ENCODE assay signal across 8 mouse cellular contexts in genomic region chr19:18716374-18716773, GRCm38 (mm10). TPM values are rescaled to one million over a fixed set of nuclear protein-coding genes. Genes with fewer than 3 reads are reported as not detected.
DNase-seq lines count a peak whose midpoint lies in the region; ATAC-seq and TF ChIP-seq lines count a peak whose summit lies in the region.

No protein-coding gene starts in this region.

- H3K4me3 ChIP-seq in G1E (ENCODE audit: low read depth, low read length): no peak overlapping the region
- no peak overlapping the region for H3K4me3 ChIP-seq in layer of hippocampus, adult 2 months

- peaks cover 37% of the 10 kb centered on the region for H3K4me1 ChIP-seq in G1E (ENCODE audit: insufficient read depth, low read depth, low read length)

- no peak overlapping the region for H3K27ac ChIP-seq in layer of hippocampus, adult 2 months

- peak; percentile 54 to 85 for DNase-seq in heart, adult 18-20 months
- DNase-seq in heart, postnatal 25 days (ENCODE audit: low spot score): no peak
- peak; percentile 26 for DNase-seq in G1E (ENCODE audit: low spot score)
- peak; percentile 72 for DNase-seq in cerebellum, adult 8-10 months
- DNase-seq in gastrocnemius, adult 8-10 months (ENCODE audit: low spot score in 2 of 2): peak; percentile 50 to 69
- peak; percentile 64 to 79 for DNase-seq in layer of hippocampus, adult 2 months (ENCODE audit: low spot score in 2 of 2)
- DNase-seq in lung, postnatal 14 days: peak; percentile 81
- peak; percentile 24 to 65 for DNase-seq in spleen, postnatal 14 days (ENCODE audit: low spot score in 2 of 2)

- no peaks in the 10 kb centered on the region for H3K27me3 ChIP-seq in G1E (ENCODE audit: insufficient read depth, low read length)

- H3K36me3 ChIP-seq in G1E (replicated peaks): peaks cover 38% of the 10 kb centered on the region

- TF ChIP-seq CTCF in G1E (IDR thresholded peaks at IDR 0.05; ENCODE audit: low read depth, low read length): peak; percentile 80
- peak; percentile 99 for TF ChIP-seq CTCF in layer of hippocampus, adult 2 months (conservative IDR thresholded peaks at IDR 0.05)

- no peaks in the 10 kb centered on the region for H3K9me3 ChIP-seq in G1E (replicated peaks)

- intact Hi-C loops in heart, postnatal 25 days (cut with DNase I): loop anchor here (2.0 to 5.0 kb wide), 2 partner anchors 28 to 79 kb away; no protein-coding TSS in a partner anchor

- ATAC-seq in G1E (ENCODE audit: extremely low read depth, insufficient number of reproducible peaks, low FRiP score, poor library complexity, severe bottlenecking): no peak

RNA-seq across cellular contexts. Expression of gene D030056L22Rik, which starts 3.4 kb away (rescaled TPM):
- total RNA-seq in heart, adult 18-20 months (2021): 10 to 100 TPM; 11.3 to 12.2 TPM
- 10 to 100 TPM in 1 of 2 experiments, 1 to 10 TPM in 1; 9.7 to 10.8 TPM for total RNA-seq in heart, postnatal 25 days (2021)
- total RNA-seq in G1E (2014; fragmentation: Nextera tagmentation): 24.3 and 25.2 TPM in 2 replicates
- total RNA-seq in G1E (2017): 36.5 and 41.2 TPM in 2 replicates
- 19.5 and 27.4 TPM in 2 replicates for polyA plus RNA-seq in G1E (2012)
- total RNA-seq in gastrocnemius, adult 8-10 months (2022): 1 to 10 TPM; 3.1 to 4.1 (median 3.3) TPM
- 10 to 100 TPM; 20.8 to 21.4 TPM for total RNA-seq in layer of hippocampus, adult 2 months (2021)

RNA-seq across cellular contexts. Expression of gene Trpm6, which starts 33.4 kb away (rescaled TPM):
- under 1 TPM; 0.12 to 0.18 TPM for total RNA-seq in heart, adult 18-20 months (2021)
- total RNA-seq in heart, postnatal 25 days (2021): under 1 TPM; 0.06 to 0.08 TPM
- total RNA-seq in G1E (2014; fragmentation: Nextera tagmentation) (not detected in 2 replicates), G1E (2017) (0.05 and 0.23 TPM in 2 replicates)
- polyA plus RNA-seq in G1E (2012): not detected in 2 replicates
- total RNA-seq in gastrocnemius, adult 8-10 months (2022): under 1 TPM in 2 of 4 experiments, not detected in 2; 0.07 to 0.11 TPM
- total RNA-seq in layer of hippocampus, adult 2 months (2021): under 1 TPM; 0.20 to 0.25 TPM

RNA-seq across cellular contexts. Expression of gene Carnmt1, which starts 45.8 kb away (rescaled TPM):
- total RNA-seq in heart, adult 18-20 months (2021): 10 to 100 TPM; 37.7 to 38.9 TPM
- total RNA-seq in heart, postnatal 25 days (2021): 10 to 100 TPM; 31.0 to 33.3 TPM
- 51.8 and 61.0 TPM in 2 replicates for total RNA-seq in G1E (2014; fragmentation: Nextera tagmentation)
- 90.5 and 94.5 TPM in 2 replicates for total RNA-seq in G1E (2017)
- polyA plus RNA-seq in G1E (2012): 18.2 and 23.2 TPM in 2 replicates
- total RNA-seq in gastrocnemius, adult 8-10 months (2022): 100 to 1,000 TPM; 103 to 147 (median 134) TPM
- 10 to 100 TPM; 11.3 to 13.1 TPM for total RNA-seq in layer of hippocampus, adult 2 months (2021)
